Mouse (Mus musculus): ENCODE measurements at regions not wholly inside any gene's neighbourhood (a gene's known extent, or its start where the extent isn't known, plus 50 kb on each side); places are given as distances from the start of the nearest gene placed in this dataset.

DNA sequence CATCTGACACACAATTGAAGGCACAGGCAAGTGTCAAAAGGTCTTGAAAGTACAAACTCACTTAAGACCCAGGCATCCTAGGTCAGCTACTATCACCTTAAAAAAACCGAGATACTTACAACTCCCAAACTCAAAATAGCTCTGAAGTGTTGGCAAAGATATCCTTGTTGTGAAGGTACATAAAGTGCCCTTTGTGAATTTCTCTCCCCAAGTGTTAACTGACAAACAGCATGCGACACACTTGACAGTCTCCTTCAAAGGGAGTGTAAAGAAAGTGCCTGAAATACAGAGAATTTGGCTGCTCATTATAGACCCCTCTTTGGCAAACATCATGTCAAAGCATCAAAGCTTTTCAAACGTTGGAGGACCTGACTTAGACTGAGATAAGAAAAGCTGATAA lies 2634.2 kb downstream of the 9330182O14Rik start:
- DNase-seq (ENCODE audit: low spot score), result no peak

- DNase-seq (ENCODE audit: low spot score), result no peak
Measured at GRCm38 (mm10) chr15:42779903-42780302, 2645.7 kb downstream of the 9330182O14Rik start.

DNA sequence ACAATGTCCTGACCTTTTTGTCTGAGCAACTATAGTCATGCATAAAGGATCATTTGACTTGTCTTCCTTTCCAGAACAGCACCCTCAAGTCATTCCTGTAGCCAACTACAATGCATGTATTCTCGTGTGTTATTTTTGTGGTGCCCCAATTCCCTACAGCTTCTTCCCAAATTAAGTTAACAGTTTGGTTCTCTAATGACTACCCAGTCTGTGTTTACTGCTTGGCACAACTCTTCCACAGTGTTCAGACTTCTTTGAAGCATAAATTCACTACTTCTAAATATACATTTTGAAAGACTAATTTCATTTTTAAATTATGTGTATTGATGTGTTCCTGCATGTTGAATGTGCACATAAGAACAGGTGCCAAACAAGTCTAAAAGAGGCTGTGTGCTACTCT lies 2667.1 kb downstream of the 9330182O14Rik start:
- no peak for DNase-seq (ENCODE audit: low spot score)

DNA sequence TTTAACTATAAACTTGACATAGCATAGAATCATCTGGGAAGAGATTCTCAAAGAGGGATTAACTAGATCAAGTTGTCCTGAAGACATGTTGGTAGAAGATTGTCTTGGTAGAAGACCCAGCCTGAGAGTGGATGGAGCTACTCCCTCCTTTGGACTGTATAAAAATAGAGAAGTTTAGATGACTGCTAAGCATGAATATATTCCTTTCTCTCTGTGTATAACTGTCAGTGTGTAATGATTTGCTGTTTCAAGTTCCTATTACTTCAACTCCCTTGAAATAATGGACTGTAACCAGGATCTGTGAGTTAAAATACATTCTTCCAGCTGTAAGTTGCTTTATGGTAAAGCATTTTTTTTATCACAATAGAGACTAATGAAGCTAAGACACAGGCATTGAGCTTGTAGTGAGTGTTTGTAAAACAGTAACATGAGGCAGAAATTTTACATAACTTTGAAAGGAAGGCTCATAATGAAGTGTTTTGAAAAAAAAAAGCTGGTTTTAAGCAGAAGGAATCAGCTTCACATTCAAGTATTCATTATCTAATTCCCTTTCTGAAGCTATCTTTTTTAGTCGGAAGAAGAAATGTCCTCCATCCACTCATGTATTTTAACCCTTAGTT lies 2676.8 kb downstream of the 9330182O14Rik start:
- DNase-seq (ENCODE audit: low spot score), result no peak

- DNase-seq (ENCODE audit: low spot score), result no peak
Measured at GRCm38 (mm10) chr15:42815026-42815724, 2681.0 kb downstream of the 9330182O14Rik start.

DNA sequence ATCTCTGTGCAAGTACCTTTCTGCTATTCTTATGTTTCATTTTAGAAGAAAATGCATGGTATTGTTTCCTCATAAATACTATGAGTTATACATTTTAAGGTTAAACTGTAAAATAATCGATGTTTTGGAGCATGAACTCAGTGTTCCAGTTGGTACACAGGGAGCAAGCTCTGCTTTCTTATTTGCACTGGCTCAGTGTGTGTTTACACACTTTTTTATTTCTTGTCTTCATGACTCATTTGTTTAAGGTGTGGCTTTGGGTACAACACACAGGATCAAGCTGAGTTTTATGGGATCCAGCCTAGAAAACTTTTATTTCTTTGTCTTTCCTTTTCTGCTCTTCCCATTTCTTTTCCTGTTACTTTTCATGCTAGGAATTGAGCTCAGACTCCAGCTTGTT lies 2704.7 kb downstream of the 9330182O14Rik start:
- no peak for DNase-seq (ENCODE audit: low spot score)

- no peak for DNase-seq (ENCODE audit: low spot score)
Measured at GRCm38 (mm10) chr15:42850003-42850402, 2715.8 kb downstream of the 9330182O14Rik start.

DNA sequence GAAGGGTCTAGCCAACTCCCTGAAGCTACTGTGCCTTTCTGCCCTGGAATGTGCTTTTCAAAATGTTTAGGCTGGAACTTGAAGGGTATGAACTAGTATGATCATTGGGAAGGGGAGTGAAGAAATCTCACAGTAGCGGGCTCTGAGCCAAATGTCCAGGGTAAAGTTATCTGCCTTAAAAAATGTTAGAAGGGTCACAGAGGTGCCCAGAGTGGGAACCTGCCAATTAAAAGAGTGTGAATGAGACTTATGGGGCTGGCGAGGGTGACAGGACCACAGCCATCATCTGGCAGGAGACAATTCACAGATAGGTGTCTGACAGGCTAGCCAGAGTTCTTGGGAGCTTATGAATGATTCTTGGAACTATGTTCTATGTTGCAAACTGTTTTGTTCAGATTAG lies 2738.3 kb downstream of the 9330182O14Rik start:
- DNase-seq (ENCODE audit: low spot score), result no peak

DNA sequence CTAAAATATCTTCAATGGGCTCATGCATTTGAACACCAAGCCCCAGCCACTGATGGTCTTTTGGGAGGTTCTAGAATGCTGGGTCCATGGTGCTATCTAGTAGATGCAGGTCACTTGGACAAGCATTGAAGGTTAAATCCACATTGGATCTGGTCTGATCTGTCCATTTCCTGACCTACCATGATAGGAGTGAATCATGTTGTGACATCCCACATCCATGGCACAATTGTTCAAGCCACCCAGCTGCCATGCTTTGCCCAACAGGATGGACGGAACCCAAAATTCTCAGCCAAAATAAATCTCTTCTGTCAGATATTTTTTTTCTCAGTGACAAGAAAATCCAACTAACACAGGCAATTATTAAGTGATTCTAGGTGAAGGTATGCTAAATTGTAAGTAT lies 2760.4 kb downstream of the 9330182O14Rik start:
- no peak for DNase-seq (ENCODE audit: low spot score)

GRCm38 (mm10) chr15:42900056-42900455 lies 2765.9 kb downstream of the 9330182O14Rik start:
- DNase-seq (ENCODE audit: low spot score), result no peak

DNA sequence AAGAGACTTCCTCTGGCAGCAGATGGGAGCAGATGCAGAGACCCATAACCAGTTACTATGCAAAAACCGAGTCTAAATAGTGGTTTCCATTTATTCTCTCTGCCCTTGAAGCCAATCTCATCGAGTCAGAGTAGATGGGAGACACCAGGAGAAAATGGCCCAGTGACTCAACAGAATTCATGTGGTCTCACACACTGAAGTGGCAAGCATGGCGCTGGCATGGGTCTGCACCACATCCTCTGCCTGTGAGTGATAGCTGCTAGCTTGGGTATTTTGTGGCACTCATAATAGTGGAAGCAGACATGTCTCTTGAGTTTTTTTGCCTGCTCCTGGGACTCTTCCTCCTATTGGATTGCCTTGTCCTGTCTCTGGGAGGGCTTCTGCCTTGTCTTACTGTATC lies 2767.6 kb downstream of the 9330182O14Rik start:
- DNase-seq (ENCODE audit: low spot score), result no peak

DNA sequence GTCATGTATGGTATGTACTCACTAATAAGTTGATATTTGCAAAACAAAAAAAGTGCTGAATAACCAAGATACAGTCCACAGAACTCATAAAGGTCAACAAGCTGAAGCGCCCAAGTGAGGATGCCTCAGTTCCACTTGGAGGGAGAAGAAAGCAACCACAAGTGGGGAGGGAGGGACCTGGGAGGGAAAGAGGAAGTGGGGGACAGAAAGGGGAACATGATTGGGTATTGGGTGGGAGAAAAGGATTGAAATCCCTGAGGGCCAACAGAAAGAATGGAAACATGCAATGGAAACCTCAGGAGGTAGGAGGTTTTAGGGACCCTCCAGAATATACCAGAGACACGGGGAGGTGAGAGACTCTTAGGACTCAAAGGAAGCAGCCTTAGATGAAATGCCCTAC lies 2777.2 kb downstream of the 9330182O14Rik start:
- DNase-seq (ENCODE audit: low spot score), result no peak

DNA sequence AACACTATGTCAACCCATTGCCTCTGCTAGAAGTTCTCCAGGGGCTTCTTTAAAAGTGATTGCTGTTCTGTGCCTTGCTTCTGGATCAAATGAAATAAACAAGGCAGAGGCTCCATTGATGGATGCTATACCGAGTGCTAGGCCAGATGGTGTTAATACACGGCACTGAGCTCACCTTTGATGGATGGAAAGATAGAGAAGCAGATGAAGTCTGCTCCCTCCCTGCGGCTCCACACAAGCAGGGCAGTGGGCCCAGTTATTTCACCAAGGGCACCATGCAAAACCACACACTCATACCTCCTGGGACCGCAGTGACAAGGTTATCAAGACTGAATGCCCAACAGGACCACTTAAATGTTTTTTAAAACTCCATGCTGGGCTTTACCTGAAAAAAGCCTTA lies 2778.7 kb downstream of the 9330182O14Rik start:
- no peak for DNase-seq (ENCODE audit: low spot score)

GRCm38 (mm10) chr15:42913285-42913684 lies 2779.1 kb downstream of the 9330182O14Rik start:
- no peak for DNase-seq (ENCODE audit: low spot score)

DNA sequence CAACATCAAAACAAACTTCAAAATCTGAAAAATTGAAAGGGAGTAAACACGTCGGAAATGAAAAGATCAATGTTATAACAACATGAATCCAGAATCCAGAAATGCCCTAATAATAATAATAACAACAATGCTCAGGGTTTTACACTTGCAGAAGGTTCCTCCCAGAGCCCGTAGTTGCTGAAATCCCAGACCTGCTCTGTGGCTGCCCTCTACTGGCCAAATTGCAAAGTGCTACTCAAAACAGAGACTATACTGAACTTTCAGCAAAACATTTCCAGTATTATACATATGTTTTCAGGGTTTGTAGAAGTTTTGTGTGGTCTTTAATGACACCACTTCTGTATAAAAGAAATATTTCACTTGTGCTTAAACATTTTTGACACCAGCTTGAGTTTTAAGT lies 2779.9 kb downstream of the 9330182O14Rik start:
- DNase-seq (ENCODE audit: low spot score), result peak; percentile 30

- no peak for DNase-seq (ENCODE audit: low spot score)
Measured at GRCm38 (mm10) chr15:42915195-42915594, 2781.0 kb downstream of the 9330182O14Rik start.

DNA sequence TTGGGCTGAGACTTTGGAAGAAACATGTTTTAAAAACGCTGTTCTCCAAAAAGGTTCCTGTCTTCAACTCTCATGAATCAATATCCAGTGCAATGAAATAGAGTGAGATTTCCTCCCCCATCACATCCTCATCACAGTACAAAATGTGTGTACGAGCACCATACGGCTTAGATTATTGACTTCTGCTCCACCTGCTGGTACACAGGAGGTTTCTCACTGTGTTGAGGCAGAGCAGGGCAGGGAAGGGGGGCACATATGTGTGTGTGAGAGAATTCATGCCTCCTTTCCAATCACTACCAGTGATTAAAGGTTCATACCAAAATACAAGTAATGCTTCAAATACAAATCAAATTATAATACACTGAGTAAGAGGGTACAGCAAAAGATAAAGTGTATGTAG lies 2787.5 kb downstream of the 9330182O14Rik start:
- no peak for DNase-seq (ENCODE audit: low spot score)

- no peak for DNase-seq (ENCODE audit: low spot score)
Measured at GRCm38 (mm10) chr15:42928331-42928730, 2794.2 kb downstream of the 9330182O14Rik start.

DNA sequence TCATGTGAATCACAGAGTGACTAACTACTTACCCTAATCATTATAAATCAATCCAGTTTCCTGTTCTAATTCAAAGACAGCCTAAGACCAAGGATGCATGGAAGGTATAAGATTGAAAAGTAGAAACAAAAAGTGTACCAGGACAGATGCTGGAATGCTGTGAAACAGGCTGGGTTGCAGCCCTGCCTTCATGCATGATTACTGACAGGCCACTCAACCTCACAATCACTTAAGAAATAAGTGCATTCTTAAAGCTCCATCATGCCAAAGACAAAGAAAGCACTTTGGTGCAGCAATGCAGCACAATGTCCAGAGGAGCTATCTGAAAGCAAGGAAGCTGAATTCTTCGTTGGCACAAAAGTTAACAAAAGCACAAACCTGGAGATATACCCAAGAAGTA lies 2810.4 kb downstream of the 9330182O14Rik start:
- DNase-seq (ENCODE audit: low spot score), result no peak

GRCm38 (mm10) chr15:42955167-42955566 lies 2821.0 kb downstream of the 9330182O14Rik start:
- DNase-seq (ENCODE audit: low spot score), result no peak

- peak; percentile 47 for DNase-seq (ENCODE audit: low spot score)
Measured at GRCm38 (mm10) chr15:42962747-42963338, 2828.7 kb downstream of the 9330182O14Rik start.

DNA sequence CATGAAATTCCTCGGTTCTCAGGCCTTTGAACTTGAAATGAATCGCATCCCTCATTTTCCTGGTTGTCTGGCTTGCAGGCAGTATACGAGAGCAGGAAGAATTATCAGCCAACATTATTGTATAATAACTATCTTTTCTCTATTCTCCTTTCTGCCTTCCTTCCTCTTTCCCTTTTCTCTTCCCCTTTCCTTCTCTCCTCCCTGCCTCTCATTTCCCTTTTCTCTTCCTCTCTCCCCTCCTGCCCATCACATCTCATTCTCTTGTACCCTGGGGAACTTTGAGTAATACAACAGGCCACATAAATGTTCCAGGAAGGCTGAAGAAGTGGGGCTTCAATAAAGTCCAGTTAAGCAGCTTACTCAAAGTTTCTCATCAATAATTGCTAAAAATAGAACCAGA lies 2831.1 kb downstream of the 9330182O14Rik start:
- DNase-seq (ENCODE audit: low spot score), result no peak

All from gastrocnemius, adult 18-20 months (tissue).